Mouse (Mus musculus): ENCODE measurements around the gene Mfsd2b.

Mfsd2b gene

DNA sequence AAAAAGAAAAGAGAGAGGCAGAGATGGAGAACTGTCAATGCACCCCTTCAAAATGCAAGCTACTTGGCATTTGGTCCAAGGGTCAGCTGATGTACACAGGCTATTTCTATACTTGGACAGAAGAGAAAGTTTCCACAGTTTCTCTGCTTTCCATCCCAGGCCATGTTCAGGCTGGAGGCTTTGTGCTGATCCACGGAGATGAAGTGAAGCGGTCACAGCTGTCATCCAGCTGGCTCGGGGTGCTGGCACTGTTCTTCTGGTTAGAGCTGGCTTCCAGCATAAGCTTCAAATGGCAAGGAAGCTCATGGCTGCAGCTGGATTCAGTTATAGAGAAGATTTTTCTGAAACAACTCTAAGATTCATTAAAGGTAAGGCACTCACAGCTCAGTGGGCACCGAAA is 60.5 kb downstream of the Mfsd2b start:
- in situ Hi-C loops (cut with MboI, MseI), result no loop called here

Measured in T-helper 2 cell (primary cell).